Mouse (Mus musculus): ENCODE results near the gene Ifih1. TPM values are rescaled to one million over a fixed set of nuclear protein-coding genes. Genes with fewer than 3 reads are reported as not detected.

The Ifih1 gene
- polyA plus RNA-seq, 1 experiment from 2014 or later = 4.8 TPM

DNA sequence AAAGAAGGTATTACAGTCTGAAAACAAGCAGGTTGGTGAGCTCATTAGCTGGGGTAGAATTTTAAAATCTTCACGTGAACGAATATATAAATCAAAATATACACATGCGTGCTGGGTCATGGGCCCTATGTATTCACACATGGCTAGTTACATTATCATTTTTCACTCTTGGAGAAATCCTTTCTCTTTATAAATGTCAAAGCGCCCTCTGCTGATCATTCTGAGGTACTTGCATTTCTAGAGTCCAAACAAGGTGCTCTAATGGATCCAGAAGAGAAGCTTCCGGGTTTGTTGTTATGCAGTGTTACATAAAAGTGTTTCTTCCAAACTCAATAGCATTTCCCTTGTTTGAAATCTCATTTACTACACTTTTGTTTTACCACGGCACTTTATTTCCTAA is 15.6 kb downstream of the Ifih1 start:
- no peak for ATAC-seq (ENCODE audit: insufficient read depth)

DNA sequence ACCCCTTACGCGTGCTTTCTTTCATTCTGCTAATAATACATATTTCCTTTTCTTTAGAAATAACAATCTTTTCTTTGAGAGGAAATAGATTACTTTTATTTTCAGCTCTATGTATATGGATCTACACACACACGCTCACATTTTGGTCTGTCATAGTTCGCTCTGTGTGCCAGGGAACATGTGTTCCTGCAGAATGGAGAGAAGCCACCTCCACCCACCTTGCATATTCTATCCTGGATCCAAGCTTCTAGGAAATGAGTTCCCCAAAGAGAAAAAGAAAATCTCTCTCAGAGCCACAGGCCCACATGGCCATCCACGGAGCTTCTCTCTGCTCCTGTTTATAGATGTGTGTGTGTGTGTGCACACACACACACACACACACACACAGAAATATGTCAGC is 17.7 kb downstream of the Ifih1 start:
- ATAC-seq (ENCODE audit: insufficient read depth) = no peak; the same call in 1 of the 2 replicates
- Histone ChIP-seq H3K4me2 (no peak overlapping the region), H3K4me1 (replicated peaks) (no peaks in the 10 kb centered on the region), H3K9me3 (replicated peaks) (no peaks in the 10 kb centered on the region), H3K9ac (no peak overlapping the region), H3K27ac (replicated peaks) (no peak overlapping the region), H3K4me3 (replicated peaks) (no peak overlapping the region), H3K36me3 (replicated peaks) (no peaks in the 10 kb centered on the region), H3K27me3 (no peaks in the 10 kb centered on the region)
- 85% methylated on average over 5 of the region's 5 CpGs for WGBS (ENCODE audit: insufficient replicate concordance)

More for the DNA sequence above, 15.6 kb downstream of the Ifih1 start:
- H3K9ac ChIP-seq = no peak overlapping the region
- no peaks in the 10 kb centered on the region for H3K36me3 ChIP-seq (replicated peaks)
- no peak overlapping the region for H3K4me2 ChIP-seq
- H3K4me1 ChIP-seq (replicated peaks) = no peaks in the 10 kb centered on the region
- H3K4me3 ChIP-seq (replicated peaks) = no peak overlapping the region
- no peak overlapping the region for H3K27ac ChIP-seq (replicated peaks)
- H3K9me3 ChIP-seq (replicated peaks) = no peaks in the 10 kb centered on the region
- 13% methylated on average over 6 of the region's 6 CpGs for WGBS (ENCODE audit: insufficient replicate concordance)
- no peaks in the 10 kb centered on the region for H3K27me3 ChIP-seq

DNA sequence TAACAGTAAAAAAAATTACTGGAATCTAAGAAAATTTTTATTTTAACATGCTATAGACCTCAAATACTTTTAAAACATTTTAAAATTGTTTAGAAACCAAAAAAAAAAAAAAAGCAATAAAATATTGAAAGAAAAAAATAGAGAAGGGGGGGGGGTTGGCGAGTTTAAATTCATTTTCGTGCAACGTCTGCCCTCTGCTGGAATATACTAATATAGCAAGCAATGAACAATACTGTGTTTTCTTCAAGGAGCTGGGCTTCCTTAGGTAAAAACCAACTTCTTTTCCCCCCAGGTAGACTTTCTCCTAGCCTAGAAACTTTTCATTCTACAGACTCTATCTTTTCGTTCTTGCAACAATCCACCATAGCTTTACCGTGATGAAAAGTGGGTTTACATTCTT is 18.3 kb downstream of the Ifih1 start:
- Histone ChIP-seq H3K9ac (no peak overlapping the region), H3K36me3 (replicated peaks) (no peaks in the 10 kb centered on the region), H3K4me1 (replicated peaks) (peaks cover 5% of the 10 kb centered on the region; the same call in 1 of the 2 replicates), H3K27ac (replicated peaks) (no peak overlapping the region), H3K4me2 (no peak overlapping the region), H3K27me3 (no peaks in the 10 kb centered on the region), H3K9me3 (replicated peaks) (no peaks in the 10 kb centered on the region), H3K4me3 (replicated peaks) (no peak overlapping the region)
- no peak for ATAC-seq (ENCODE audit: insufficient read depth)
- 4% methylated on average over 5 of the region's 5 CpGs for WGBS (ENCODE audit: insufficient replicate concordance)

DNA sequence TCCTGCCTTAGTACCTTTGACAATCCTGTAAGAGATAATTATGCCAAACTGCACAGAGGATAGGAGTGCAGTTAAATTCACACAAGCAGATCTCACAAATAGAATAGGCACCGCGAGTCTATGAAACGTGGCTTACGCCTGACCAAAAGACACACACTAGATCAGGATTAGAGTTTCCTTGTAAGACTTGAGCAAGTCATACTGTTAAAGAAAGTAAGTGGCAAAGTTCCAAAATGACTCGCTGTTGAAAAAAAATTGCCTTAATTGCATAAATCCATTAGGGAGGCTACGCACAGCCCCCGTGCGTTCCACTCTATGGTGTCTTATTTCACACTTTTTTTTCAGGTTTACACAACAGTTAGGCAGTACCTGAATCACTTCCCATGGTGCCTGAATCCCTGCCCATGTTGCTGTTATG is 23.0 kb downstream of the Ifih1 start:
- Histone ChIP-seq H3K4me2 (no peak overlapping the region), H3K27ac (replicated peaks) (peak overlapping the region; percentile 4; the same call in 1 of the 2 replicates)

DNA sequence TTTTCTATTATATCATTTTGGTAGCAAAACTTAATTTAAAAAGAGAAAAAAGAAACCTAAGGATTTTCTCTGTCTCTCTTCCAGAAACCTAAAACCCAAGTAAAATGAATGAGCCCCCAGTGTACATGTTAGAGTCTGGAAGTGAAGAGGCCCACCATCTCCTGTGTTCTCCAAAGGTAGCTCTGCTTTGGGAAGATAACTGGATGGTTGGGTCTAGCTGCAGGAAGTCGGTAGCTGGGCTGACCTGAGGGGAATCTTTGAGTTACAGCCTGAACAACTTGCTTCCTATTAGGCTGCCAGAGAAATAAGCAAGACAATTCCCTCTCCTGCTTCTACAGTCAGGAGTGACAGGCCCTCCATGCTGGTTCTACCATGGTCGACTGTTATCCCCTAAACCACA is 26.4 kb downstream of the Ifih1 start:
- H3K4me1 ChIP-seq (replicated peaks) = peaks cover 39% of the 10 kb centered on the region
- no peaks in the 10 kb centered on the region for H3K9me3 ChIP-seq (replicated peaks)
- ATAC-seq (ENCODE audit: insufficient read depth) = peak; percentile 80
- WGBS (ENCODE audit: insufficient replicate concordance) = 17% methylated on average over 2 of the region's 2 CpGs
- peaks cover 4% of the 10 kb centered on the region; the same call in 1 of the 2 replicates for H3K36me3 ChIP-seq (replicated peaks)
- peak overlapping the region; percentile 92 for H3K27ac ChIP-seq (replicated peaks)
- 0 out of 2 replicates have a peak overlapping the region, but pooled peaks have one; percentile 14 for H3K4me3 ChIP-seq (replicated peaks)
- peak overlapping the region; percentile 56 for H3K4me2 ChIP-seq
- H3K9ac ChIP-seq = peak overlapping the region; percentile 46
- H3K27me3 ChIP-seq = no peaks in the 10 kb centered on the region

More for the DNA sequence above, 23.0 kb downstream of the Ifih1 start:
- no peak overlapping the region for H3K4me3 ChIP-seq (replicated peaks)
- no peaks in the 10 kb centered on the region for H3K27me3 ChIP-seq
- no peaks in the 10 kb centered on the region for H3K36me3 ChIP-seq (replicated peaks)
- H3K9ac ChIP-seq = no peak overlapping the region
- H3K9me3 ChIP-seq (replicated peaks) = no peaks in the 10 kb centered on the region
- WGBS (ENCODE audit: insufficient replicate concordance) = 73% methylated on average over 8 of the region's 8 CpGs
- H3K4me1 ChIP-seq (replicated peaks) = peaks cover 31% of the 10 kb centered on the region
- ATAC-seq (ENCODE audit: insufficient read depth) = no peak

DNA sequence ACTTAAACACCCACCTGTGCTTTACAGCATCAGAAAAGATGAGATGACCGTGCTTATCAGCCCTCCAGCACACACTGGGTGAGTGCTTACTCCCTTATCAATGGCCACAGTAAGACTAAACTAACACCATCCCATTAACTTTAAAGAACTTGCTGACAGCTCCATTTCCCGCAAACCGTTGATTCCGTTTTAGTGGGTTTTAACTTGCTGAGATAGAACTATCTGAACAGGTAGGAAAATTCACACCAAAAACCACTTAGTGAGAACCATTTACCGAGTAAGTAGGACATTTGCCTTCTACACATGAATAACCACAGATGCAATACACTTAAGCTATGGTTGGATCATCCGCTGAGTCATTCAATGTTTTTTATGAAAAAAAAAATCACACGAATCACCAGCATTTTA is 27.1 kb downstream of the Ifih1 start:
- peak overlapping the region; percentile 51 for H3K4me2 ChIP-seq
- H3K27ac ChIP-seq (replicated peaks) = peak overlapping the region; percentile 96
- peaks cover 4% of the 10 kb centered on the region; the same call in 1 of the 2 replicates for H3K36me3 ChIP-seq (replicated peaks)
- peak; percentile 98 for ATAC-seq (ENCODE audit: insufficient read depth)
- 14% methylated on average over 7 of the region's 7 CpGs for WGBS (ENCODE audit: insufficient replicate concordance)
- H3K9me3 ChIP-seq (replicated peaks) = no peaks in the 10 kb centered on the region
- no peak overlapping the region for H3K9ac ChIP-seq
- no peaks in the 10 kb centered on the region for H3K27me3 ChIP-seq
- H3K4me1 ChIP-seq (replicated peaks) = peaks cover 39% of the 10 kb centered on the region
- H3K4me3 ChIP-seq (replicated peaks) = peak overlapping the region; percentile 14; the same call in 1 of the 2 replicates

DNA sequence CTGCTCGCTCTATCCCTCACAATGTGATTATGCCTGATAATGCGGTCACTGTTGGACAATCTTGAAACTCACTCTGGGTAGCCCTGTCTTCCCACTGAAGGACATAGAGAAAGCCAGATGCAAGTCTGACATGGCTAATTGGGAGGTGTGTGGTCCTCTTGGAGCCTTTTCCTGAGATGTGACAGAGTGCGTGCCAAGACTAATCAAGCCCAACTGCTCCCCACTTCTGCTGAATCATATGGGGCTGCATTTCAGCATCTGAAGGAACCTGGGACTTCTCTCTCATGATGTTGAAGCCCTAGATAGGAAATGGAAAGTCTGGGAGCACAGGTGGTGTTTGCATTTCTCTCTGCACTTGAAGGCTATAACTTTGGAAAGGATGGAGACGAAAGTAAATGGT is 32.9 kb downstream of the Ifih1 start:
- H3K36me3 ChIP-seq (replicated peaks) = peaks cover 8% of the 10 kb centered on the region; the same call in 1 of the 2 replicates
- 70% methylated on average over 4 of the region's 4 CpGs for whole genome bisulfite sequencing (ENCODE audit: insufficient replicate concordance)
- H3K4me1 ChIP-seq (replicated peaks) = peaks cover 17% of the 10 kb centered on the region
- no peak overlapping the region for H3K9ac ChIP-seq
- no peaks in the 10 kb centered on the region for H3K9me3 ChIP-seq (replicated peaks)
- no peak overlapping the region for H3K27ac ChIP-seq (replicated peaks)
- no peak overlapping the region for H3K4me3 ChIP-seq (replicated peaks)
- 0 out of 2 replicates have a peak, but pooled peaks have one; percentile 20 for ATAC-seq (ENCODE audit: insufficient read depth)
- no peaks in the 10 kb centered on the region for H3K27me3 ChIP-seq
- no peak overlapping the region for H3K4me2 ChIP-seq

DNA sequence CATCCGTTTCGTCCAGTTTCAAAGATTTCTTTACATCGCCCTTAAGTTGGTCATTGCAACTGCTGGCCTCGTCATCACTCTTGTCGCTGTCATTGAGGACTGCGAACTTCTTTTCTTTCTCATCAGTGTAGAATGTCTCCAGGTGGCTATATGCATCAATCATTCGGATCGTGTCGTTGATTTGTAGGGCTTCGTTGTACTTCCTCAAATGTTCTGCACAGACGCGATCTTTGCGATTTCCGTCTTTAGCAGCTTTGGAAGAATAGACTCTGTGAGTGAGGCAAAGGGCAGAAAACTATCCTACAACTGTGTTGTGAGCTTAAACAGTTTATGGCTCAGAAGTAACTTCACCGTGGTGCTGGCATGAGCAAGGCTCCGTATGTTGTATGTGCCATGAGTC is 39.9 kb downstream of the Ifih1 start:
- H3K9ac ChIP-seq = no peak overlapping the region
- no peaks in the 10 kb centered on the region for H3K9me3 ChIP-seq (replicated peaks)
- no peaks in the 10 kb centered on the region for H3K4me1 ChIP-seq (replicated peaks)
- WGBS (ENCODE audit: insufficient replicate concordance) = 78% methylated on average over 16 of the region's 16 CpGs
- H3K27ac ChIP-seq (replicated peaks) = no peak overlapping the region
- no peak overlapping the region for H3K4me2 ChIP-seq
- no peak overlapping the region for H3K4me3 ChIP-seq (replicated peaks)
- H3K27me3 ChIP-seq = no peaks in the 10 kb centered on the region
- ATAC-seq (ENCODE audit: insufficient read depth) = no peak
- peaks cover 11% of the 10 kb centered on the region; the same call in 1 of the 2 replicates for H3K36me3 ChIP-seq (replicated peaks)

DNA sequence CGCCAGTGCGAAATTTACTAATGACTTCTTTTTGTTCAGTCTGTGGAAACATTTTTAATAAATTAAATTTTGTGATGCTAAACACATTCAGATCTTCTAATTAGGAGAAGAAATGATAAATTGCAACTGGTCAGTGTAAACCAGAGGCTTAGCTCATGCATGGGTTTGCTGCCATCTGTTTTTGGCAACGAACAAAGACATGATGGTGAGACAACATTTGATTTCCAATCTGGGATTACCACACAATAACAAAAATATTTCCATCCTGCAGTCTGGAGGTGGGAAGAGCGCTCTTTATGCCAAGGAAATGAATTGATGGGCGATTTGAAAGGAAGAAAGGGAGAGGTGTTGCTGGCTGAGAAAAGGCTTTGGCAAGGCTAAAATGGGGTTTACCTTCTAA is 42.5 kb downstream of the Ifih1 start:
- 79% methylated on average over 5 of the region's 5 CpGs for WGBS (ENCODE audit: insufficient replicate concordance)
- H3K4me3 ChIP-seq (replicated peaks) = no peak overlapping the region
- H3K9me3 ChIP-seq (replicated peaks) = no peaks in the 10 kb centered on the region
- H3K27me3 ChIP-seq = no peaks in the 10 kb centered on the region
- no peak overlapping the region for H3K4me2 ChIP-seq
- peaks cover 8% of the 10 kb centered on the region; the same call in 1 of the 2 replicates for H3K36me3 ChIP-seq (replicated peaks)
- ATAC-seq (ENCODE audit: insufficient read depth) = no peak
- no peak overlapping the region for H3K27ac ChIP-seq (replicated peaks)
- H3K4me1 ChIP-seq (replicated peaks) = no peaks in the 10 kb centered on the region
- H3K9ac ChIP-seq = no peak overlapping the region

DNA sequence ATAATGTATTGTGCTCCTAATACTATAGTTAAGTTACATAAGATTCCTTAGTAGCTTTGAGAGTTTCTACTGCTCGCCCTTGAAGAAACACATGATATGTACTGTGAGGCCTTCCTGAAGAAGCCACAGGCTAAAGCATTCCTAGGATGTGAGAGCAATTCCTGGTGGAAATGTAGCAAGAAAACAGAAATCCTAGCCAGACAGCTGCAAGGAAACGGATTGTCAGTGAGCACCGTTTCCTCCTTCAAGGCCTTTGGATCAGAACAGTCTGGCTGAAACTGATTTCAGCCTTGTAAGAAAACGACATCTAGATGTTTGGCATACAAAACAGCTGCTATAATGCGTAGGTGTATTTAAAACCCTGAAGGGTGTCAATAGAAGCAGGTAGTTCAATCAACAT is 49.5 kb downstream of the Ifih1 start:
- H3K4me3 ChIP-seq (replicated peaks) = no peak overlapping the region
- ATAC-seq (ENCODE audit: insufficient read depth) = no peak
- no peaks in the 10 kb centered on the region for H3K27me3 ChIP-seq
- no peak overlapping the region for H3K4me2 ChIP-seq
- no peak overlapping the region for H3K27ac ChIP-seq (replicated peaks)
- H3K4me1 ChIP-seq (replicated peaks) = no peaks in the 10 kb centered on the region
- no peaks in the 10 kb centered on the region for H3K9me3 ChIP-seq (replicated peaks)
- 83% methylated on average over 5 of the region's 5 CpGs for WGBS (ENCODE audit: insufficient replicate concordance)
- no peak overlapping the region for H3K9ac ChIP-seq
- 0 out of 2 replicates have a peak, but pooled peaks cover 3% of the 10 kb centered on the region for H3K36me3 ChIP-seq (replicated peaks)

DNA sequence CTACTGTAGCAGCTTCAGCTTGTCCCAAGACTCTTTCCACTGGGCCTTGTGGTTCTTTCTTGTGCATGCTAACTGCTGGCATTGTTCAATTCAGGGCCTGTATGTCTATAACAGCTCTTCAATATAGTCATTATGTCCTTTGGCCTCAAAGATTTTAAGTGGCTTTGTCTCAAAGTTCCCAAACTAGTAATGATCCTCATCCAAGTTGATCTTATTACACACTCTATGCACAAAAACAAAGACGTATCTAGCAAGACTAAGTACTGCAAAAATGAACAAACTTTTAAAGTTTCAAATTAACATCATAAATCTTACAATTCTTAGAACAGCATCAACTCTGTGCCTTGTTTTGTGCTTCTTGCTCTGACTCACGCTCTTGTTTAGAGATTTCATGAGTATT is 51.6 kb downstream of the Ifih1 start:
- 73% methylated on average over 2 of the region's 2 CpGs for WGBS (ENCODE audit: insufficient replicate concordance)
- Histone ChIP-seq H3K9ac (no peak overlapping the region), H3K4me1 (replicated peaks) (no peaks in the 10 kb centered on the region), H3K4me3 (replicated peaks) (no peak overlapping the region), H3K36me3 (replicated peaks) (0 out of 2 replicates have a peak, but pooled peaks cover 3% of the 10 kb centered on the region), H3K27ac (replicated peaks) (no peak overlapping the region), H3K9me3 (replicated peaks) (no peaks in the 10 kb centered on the region), H3K4me2 (no peak overlapping the region), H3K27me3 (no peaks in the 10 kb centered on the region)
- ATAC-seq (ENCODE audit: insufficient read depth) = no peak

DNA sequence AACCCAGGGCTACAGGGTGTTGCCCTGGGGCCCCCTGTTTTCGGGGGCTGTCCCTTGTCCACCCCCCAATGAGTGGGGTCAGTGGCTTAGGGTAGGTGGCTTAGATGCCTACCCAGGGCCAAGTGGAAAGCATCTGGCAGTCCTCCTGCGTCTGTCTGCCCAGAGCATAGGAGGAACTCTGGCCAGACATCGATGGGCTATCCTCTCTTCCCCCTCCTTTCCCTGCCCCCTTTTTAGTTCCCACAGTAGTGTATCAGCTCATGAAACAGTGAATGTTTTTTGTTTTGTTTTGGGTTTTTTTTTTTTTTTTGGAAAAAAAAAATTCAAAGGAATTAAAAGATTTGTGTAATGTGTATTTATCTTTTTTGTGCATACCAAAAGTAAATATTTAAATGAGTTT is 54.5 kb downstream of the Ifih1 start:
- H3K4me2 ChIP-seq = no peak overlapping the region
- H3K27ac ChIP-seq (replicated peaks) = no peak overlapping the region
- no peaks in the 10 kb centered on the region for H3K36me3 ChIP-seq (replicated peaks)
- H3K27me3 ChIP-seq = no peaks in the 10 kb centered on the region
- no peak overlapping the region for H3K9ac ChIP-seq
- H3K4me3 ChIP-seq (replicated peaks) = no peak overlapping the region
- WGBS (ENCODE audit: insufficient replicate concordance) = 65% methylated on average over 3 of the region's 3 CpGs
- H3K9me3 ChIP-seq (replicated peaks) = no peaks in the 10 kb centered on the region
- 0 out of 2 replicates have a peak, but pooled peaks cover 3% of the 10 kb centered on the region for H3K4me1 ChIP-seq (replicated peaks)
- no peak for ATAC-seq (ENCODE audit: insufficient read depth)

All from liver, embryonic 15.5 days (tissue).